Mouse (Mus musculus) left cerebral cortex, postnatal 14 days (tissue): Measurements from ENCODE around the gene Myo18b. TPM values are rescaled to one million over a fixed set of nuclear protein-coding genes. Genes with fewer than 3 reads are reported as not detected.

ENCODE experiments used
- DNase-seq, 2 experiments: peaks; one replicate each; pipeline ENCODE4 v3.0.0; 2021 to 2022; ENCODE audit warnings: low spot score in 2 of 2, mixed read lengths in 1 of 2
- intact Hi-C: fragments of 180-260 bp; cut with DNase I; formaldehyde crosslinking; loops from one replicate; pipeline ENCODE4 v1.15.1; 2025
- total RNA-seq, 2 experiments: library from RNA; stranded (reverse); gene quantifications; 2 replicates each; pipeline ENCODE4 v1.2.3; 2021

Gene Myo18b
- total RNA-seq, 2 experiments from 2014 or later, result 2.8 to 3.0 TPM

DNA sequence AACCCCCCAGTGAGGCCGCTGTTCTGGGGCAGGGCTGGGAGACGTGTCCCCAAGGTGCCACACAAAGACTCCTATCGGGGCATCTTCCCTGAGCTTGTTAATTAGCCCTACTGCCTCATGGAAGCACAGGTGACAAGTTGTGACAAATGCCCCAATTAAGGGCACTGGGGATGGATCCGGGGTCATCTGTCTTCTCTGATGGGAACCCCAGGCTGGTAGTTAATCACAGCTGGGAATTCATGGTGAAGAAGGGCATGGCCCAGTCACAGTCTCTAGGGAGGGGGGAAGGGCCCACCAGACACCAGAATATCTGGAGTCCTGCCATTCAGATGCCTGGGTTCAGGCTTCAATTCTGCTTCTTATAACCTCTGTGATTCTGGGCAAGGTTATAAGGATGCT, 126.4 kb downstream of the Myo18b start:
- intact Hi-C loops, result no loop called here
- no peak for DNase-seq

GRCm38 (mm10) chr5:112769020-112769720, 127.0 kb downstream of the Myo18b start:
- intact Hi-C loops, result no loop called here
- no peak for DNase-seq

DNA sequence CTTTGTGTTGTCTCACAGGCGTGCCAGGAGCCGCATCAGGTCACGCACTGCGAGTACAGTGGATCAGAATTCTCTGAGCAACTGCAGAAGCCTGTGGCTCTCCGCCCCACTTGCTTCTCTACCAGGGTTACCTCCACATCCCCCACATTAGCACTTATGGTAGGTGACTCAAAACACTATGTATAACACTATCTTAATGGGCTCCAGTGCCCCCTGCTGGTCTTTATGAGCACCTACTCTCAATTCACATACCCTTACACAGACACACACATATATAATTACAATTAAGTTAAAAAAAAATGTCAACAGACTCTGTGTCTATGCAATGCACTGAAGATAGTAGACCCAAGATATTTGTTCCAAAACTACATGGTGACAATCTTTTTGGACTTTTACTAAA, 127.6 kb downstream of the Myo18b start:
- no peak for DNase-seq
- intact Hi-C loops, result no loop called here

DNA sequence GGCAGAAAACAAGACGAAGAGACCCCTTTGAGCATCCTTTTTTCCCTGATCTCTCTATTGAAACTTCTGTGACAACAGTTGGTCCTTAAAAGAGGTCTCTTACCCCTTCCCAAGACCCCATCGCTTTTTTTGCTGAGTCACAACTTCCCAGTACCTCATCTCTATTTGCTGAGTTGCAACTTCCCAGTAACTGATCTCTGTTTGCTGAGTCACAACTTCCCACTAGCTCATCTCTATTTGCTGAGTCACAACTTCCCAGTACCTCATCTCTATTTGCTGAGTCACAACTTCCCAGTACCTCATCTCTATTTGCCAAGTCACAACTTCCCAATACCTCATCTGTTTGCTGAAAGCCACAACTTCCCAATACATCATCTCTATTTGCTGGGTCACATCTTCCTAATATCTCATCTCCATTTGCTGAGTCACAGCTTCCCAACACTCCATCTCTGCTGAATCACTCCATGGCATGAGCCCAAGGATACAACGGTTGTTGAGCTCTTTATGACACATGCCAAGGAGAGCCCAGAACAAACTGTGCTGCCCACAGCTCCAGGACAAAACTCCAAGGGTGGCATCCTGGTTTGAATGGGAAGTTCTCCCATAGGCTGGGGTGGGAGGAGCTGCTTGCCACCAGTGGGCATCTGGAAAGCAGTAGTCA, 134.6 kb downstream of the Myo18b start:
- intact Hi-C loops, result no loop called here
- DNase-seq, result peak in 1 of 2 experiments; percentile 40

DNA sequence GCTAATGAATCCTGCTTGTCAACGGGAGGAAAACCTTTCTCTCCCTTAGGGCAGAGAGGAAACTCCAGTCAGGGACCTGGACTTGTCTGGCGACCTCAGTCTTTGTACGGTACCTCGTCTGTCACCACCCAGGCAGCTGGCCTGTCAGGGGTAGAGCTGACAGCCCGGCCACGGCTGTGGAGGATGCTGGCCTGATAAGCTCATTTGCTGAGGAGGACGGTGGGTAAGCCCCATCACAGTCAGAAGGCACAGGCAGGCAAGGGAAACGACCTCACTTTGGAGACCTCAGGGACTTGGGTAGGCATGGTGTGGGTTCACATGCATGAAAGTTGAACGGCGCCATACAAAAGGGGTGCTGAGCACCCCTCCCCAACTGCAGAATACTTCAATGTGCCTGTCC, 140.6 kb downstream of the Myo18b start:
- no peak for DNase-seq

GRCm38 (mm10) chr5:112749634-112750033, 146.5 kb downstream of the Myo18b start:
- intact Hi-C loops, result no loop called here
- DNase-seq, result no peak

More for the DNA sequence above, 140.6 kb downstream of the Myo18b start:
- intact Hi-C loops, result no loop called here

GRCm38 (mm10) chr5:112748001-112748719, 148.0 kb downstream of the Myo18b start:
- intact Hi-C loops, result no loop called here
- no peak for DNase-seq

DNA sequence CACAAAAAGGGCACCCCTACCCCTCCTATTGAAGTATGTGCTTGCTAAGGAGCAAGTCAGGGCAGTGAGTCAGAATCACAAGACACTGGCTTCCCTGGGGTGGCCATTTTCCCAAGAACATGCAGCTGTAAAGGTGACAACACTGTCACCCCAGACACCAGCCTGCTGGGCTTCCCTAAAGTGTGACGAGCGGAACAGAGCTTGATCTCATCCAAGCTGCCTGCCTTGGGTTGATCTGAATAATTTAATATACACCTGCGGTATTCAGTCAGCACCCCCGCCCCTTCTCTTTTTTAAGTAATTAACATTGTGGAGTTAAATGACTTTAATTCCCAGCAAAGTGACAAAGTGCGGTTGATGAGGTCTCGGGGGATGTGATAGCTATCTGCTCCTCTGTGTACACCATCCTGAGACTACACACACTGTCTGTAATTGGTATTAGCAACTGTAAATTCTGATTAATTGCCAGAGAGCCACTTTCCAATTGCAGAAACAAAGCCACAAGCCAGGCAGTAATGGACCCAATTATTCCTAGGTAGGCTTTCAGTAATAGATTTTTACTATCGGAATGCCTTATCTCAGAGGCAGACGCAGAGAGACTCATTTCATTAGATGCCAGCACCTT, 148.7 kb downstream of the Myo18b start:
- intact Hi-C loops, result no loop called here
- DNase-seq, result no peak

GRCm38 (mm10) chr5:112745176-112745575, 151.0 kb downstream of the Myo18b start:
- peak in 1 of 2 experiments; percentile 46 for DNase-seq

GRCm38 (mm10) chr5:112744571-112744970, 151.6 kb downstream of the Myo18b start:
- intact Hi-C loops, result no loop called here
- DNase-seq, result no peak

More at GRCm38 (mm10) chr5:112745176-112745575, 151.0 kb downstream of the Myo18b start:
- intact Hi-C loops, result no loop called here

DNA sequence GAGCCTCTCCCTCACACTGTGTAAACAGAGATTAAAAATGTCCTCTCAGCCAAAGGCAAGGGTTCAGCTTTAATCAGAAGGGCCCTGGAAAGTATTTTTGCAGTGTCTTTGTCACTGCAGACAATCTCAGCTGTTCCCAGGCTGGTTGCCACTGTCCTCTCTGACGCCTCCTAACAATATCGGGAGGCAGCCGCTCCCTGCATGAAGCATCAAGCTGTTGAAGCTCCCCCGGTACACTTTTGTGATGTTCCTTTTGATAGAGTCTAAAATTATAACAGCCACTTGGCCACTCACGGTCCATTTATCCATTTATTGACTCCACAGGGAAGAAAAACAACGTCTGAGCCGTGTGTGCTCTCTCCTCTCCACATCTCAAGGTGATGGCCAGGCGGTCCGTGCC, 153.0 kb downstream of the Myo18b start:
- intact Hi-C loops, result no loop called here
- DNase-seq, result peak in 1 of 2 experiments; percentile 22

DNA sequence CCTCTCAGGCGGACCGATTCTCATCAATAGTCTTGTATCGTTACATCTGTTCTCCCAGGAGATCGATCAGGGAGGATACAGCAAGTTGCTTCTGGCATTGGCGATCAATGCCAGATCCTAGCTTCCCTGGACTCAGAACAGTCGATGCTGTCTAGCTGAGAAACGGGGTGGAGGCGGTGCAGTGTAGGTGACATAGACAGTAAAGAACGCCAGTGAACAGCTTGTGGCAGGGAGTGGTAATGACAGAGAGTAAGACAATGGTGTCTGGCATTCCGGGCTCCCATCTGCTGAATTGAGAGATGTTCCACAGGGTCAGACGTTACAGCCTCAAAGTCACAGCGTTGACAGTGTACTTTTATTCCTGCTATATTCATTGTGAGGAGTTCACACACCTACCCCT, 155.5 kb downstream of the Myo18b start:
- peak; percentile 58 to 79 for DNase-seq
- intact Hi-C loops, result no loop called here

- DNase-seq, result no peak
These were observed 161.1 kb downstream of the Myo18b start for GRCm38 (mm10) chr5:112735040-112735439.

GRCm38 (mm10) chr5:112730604-112731003, 165.6 kb downstream of the Myo18b start:
- intact Hi-C loops, result no loop called here

More at GRCm38 (mm10) chr5:112735040-112735439, 161.1 kb downstream of the Myo18b start:
- intact Hi-C loops, result no loop called here

GRCm38 (mm10) chr5:112728432-112728831, 167.7 kb downstream of the Myo18b start:
- DNase-seq, result no peak
- intact Hi-C loops, result no loop called here

More at GRCm38 (mm10) chr5:112730604-112731003, 165.6 kb downstream of the Myo18b start:
- no peak for DNase-seq

DNA sequence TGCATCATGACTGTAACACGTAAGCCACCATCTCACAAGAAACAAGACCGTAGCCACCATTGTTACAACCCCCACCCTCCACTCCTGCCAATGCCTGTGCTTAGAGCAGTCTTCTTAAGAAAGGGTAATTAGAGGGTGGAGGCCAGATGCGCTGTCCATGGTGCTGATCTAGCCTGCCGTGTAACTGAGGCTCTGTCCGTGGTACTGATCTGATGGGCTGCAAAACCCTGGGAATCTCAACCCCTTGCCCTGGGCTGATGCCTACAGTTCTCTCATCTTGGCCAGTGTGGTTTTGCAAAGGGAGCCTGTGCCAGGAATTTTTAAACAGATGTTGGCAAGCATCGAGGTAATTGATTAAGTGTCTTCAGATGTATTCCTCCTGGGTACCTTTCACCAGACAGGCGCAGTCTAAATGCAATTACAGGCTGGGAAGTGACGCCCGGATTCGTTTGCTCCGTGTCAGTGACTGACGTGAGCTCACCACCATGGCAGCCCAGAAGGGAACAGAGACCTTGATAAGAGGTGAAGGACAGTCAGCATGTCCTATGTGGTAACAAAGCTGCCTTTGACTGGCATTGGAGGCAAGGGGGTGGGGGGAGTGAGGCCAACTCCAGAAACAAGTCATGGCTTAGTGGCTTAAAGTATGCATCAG, 177.4 kb downstream of the Myo18b start:
- intact Hi-C loops, result no loop called here
- DNase-seq, result peak in 1 of 2 experiments; percentile 52

- no peak for DNase-seq
- intact Hi-C loops, result no loop called here
These were observed 181.3 kb downstream of the Myo18b start for GRCm38 (mm10) chr5:112714679-112715446.

- intact Hi-C loops, result loop anchor here (10.0 kb wide), 1 partner anchor 75 kb away; no protein-coding TSS in a partner anchor
- DNase-seq, result no peak
These were observed 186.3 kb downstream of the Myo18b start for GRCm38 (mm10) chr5:112709831-112710230.
